Mouse (Mus musculus) liver, adult 2 months (tissue): ENCODE data around the gene Gab2.

Experiments
- CTCF ChIP-seq: fragments of 200-500 bp; IDR thresholded peaks from 2 replicates; pipeline ENCODE4 v1.5.1; 2011; ENCODE audit warnings: low read depth, low read length, control low read depth
- POLR2A ChIP-seq: fragments of 200-500 bp; IDR thresholded peaks from 2 replicates; pipeline ENCODE4 v1.6.1; 2011; ENCODE audit warnings: low read length, control low read depth; ENCODE audit not compliant: insufficient read depth; ENCODE audit errors: extremely low read depth

- TF ChIP-seq CTCF, result no peak
- TF ChIP-seq POLR2A, result no peak
Observed at GRCm38 (mm10) chr7:97060966-97061365, 20.4 kb upstream of the Gab2 start.
